Mouse (Mus musculus) erythroblast, embryonic 14.5 days (primary cell): Measurements from ENCODE around the gene Acsbg1. TPM values are rescaled to one million over a fixed set of nuclear protein-coding genes. Genes with fewer than 3 reads are reported as not detected.
A peak's percentile ranks its signal among the peaks of the same experiment; 100 is the strongest.

Experiments
- H3K27me3 ChIP-seq: 2 replicates; pipeline ENCODE4 v1.6.1; 2012; ENCODE audit warnings: inconsistent platforms; ENCODE audit not compliant: control insufficient read depth
- H3K36me3 ChIP-seq: 2 replicates; pipeline ENCODE4 v1.6.1; 2012; ENCODE audit warnings: mild to moderate bottlenecking, inconsistent platforms; ENCODE audit not compliant: control insufficient read depth
- H3K4me1 ChIP-seq: 2 replicates; pipeline ENCODE4 v1.6.1; 2012; ENCODE audit warnings: inconsistent platforms; ENCODE audit not compliant: control insufficient read depth
- H3K4me3 ChIP-seq: replicated peaks from 2 replicates; pipeline ENCODE3; 2012; ENCODE audit warnings: moderate library complexity, mild to moderate bottlenecking, inconsistent platforms
- H3K9me3 ChIP-seq: 2 replicates; pipeline ENCODE4 v1.6.1; 2012; ENCODE audit warnings: low read length, inconsistent platforms, mixed read lengths; ENCODE audit not compliant: control insufficient read depth
- GATA1 ChIP-seq: IDR thresholded peaks from 2 replicates; pipeline ENCODE4 v1.6.1; 2012; ENCODE audit warnings: low read length, inconsistent platforms, mixed read lengths
- TAL1 ChIP-seq: IDR thresholded peaks from 3 replicates; pipeline ENCODE4 v1.6.1; 2012; ENCODE audit warnings: low read length, inconsistent platforms, mixed read lengths
- polyA plus RNA-seq: library from polyadenylated mRNA; stranded (reverse); fragments of >175 nt; gene quantifications from 2 replicates; pipeline ENCODE4 v1.2.3, GENCODE M21; 2012

The Acsbg1 gene
- polyA plus RNA-seq, 1 experiment: not detected

DNA sequence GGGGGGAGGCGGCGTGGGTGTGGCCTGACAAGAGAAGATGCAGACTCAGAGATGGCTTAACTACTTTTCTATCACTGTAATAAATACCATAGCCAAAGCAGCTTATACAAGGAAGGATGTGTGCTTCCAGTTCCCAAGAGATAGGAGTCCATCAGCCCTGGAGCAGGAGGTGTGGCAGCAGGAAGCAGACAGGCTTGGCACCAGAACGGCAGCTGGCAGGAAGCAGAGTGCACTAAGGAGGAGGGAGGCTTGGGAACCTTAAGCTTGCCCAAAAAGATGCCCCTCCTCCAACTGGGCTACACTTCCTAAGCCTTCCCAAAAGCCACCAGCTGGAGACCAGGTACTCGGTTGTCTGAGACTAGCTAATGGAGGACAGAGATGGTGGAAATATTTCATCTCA is 21.2 kb upstream of the Acsbg1 start:
- H3K27me3 ChIP-seq: peaks cover 22% of the 10 kb centered on the region
- no peaks in the 10 kb centered on the region for H3K9me3 ChIP-seq
- H3K4me1 ChIP-seq: no peaks in the 10 kb centered on the region
- no peaks in the 10 kb centered on the region for H3K36me3 ChIP-seq
- no peak overlapping the region for H3K4me3 ChIP-seq
- TF ChIP-seq TAL1 (no peak), GATA1 (no peak)

DNA sequence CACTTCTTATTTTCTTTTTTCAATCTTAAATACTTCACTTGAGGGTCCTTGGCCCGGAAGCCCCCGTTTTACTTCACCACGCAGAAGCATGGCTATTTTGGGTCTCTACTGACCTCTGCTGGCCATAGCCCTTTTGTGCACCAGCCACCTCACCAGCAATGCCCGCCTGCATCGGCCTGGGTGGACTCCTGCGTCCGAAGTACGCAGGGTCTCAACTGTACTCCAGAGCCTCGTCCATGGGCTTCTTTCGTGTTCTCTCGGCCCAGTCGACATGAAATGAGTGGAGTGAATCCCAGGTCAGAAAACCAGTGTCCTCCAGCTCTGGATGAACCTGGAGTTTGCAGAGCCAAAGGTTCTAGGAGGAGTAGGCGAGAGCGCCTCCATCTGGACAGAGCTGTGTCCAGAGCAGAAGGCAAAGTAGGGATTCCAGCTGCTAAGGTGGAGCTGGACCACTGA is 14.9 kb upstream of the Acsbg1 start:
- Histone ChIP-seq H3K27me3 (peaks cover 9% of the 10 kb centered on the region), H3K4me1 (peaks cover 7% of the 10 kb centered on the region), H3K4me3 (peak overlapping the region; percentile 32), H3K9me3 (no peaks in the 10 kb centered on the region), H3K36me3 (no peaks in the 10 kb centered on the region)
- TF ChIP-seq GATA1: no peak
- TF ChIP-seq TAL1: no peak

DNA sequence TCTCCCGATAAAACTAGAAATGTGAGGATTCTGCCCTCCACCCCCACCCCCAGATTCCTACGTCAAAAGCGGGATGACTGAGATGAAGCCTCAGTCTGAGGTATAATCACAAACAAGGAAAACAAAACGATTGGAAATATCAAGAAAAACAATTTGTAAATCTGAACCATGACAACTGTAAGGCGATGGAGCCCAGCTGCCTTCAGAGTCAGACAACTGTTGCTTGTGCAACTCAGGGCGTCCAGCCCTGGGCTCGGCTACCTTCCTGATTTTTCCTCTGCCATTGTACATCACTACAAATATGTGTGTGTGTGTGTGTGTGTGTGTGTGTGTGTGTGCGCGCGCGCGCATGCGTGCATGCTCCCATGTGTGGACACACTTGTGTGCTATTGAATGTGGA is 12.2 kb upstream of the Acsbg1 start:
- H3K36me3 ChIP-seq: no peaks in the 10 kb centered on the region
- peaks cover 9% of the 10 kb centered on the region for H3K27me3 ChIP-seq
- H3K4me3 ChIP-seq: no peak overlapping the region
- peaks cover 7% of the 10 kb centered on the region for H3K4me1 ChIP-seq
- H3K9me3 ChIP-seq: no peaks in the 10 kb centered on the region
- no peak for TF ChIP-seq GATA1
- TF ChIP-seq TAL1: no peak

DNA sequence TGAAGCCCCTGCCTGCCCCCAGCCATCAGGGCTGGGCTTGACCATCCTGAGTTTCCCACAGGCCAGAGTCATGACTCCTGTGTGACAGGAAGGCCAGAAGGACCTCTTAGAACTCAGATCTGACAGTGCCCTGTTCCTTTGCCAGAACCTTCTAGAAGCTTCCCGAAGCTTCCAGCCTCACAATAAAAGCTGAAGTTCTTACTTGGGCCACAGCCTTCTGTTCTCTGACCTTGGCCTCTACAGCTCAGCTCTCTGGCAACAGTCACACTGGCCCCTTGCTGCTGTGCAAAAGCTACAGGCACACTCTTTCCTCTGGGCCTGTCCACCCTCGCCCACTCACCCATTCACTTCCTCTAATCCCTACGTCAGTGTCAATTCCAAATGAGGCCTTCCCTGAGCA is 10.3 kb upstream of the Acsbg1 start:
- Histone ChIP-seq H3K4me1 (peaks cover 5% of the 10 kb centered on the region), H3K4me3 (no peak overlapping the region), H3K9me3 (no peaks in the 10 kb centered on the region), H3K27me3 (peaks cover 2% of the 10 kb centered on the region), H3K36me3 (no peaks in the 10 kb centered on the region)
- TF ChIP-seq TAL1 (no peak), GATA1 (no peak)

DNA sequence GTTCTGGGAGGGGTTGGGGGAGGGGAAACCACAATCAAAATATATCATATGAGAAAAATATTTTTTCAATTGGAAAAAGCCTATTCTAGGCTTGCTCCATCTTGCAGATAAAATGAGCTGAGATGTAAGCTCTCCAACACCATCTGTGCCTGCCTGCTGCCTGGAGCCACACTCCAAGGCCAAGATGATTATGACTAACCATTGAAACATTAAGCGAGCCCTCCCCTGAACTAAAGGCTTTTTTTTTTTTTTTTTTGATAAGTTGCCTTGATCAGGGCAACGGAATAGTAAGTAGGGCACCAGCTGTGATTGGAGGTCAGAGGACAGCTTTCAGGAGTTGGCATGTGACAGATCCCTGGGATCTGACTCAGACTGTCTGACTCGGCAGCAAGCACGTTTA is 6.8 kb upstream of the Acsbg1 start:
- Histone ChIP-seq H3K4me1 (no peaks in the 10 kb centered on the region), H3K36me3 (no peaks in the 10 kb centered on the region), H3K4me3 (no peak overlapping the region), H3K9me3 (no peaks in the 10 kb centered on the region; the same call in 1 of the 2 replicates), H3K27me3 (no peaks in the 10 kb centered on the region)
- TF ChIP-seq TAL1 (no peak), GATA1 (no peak)

DNA sequence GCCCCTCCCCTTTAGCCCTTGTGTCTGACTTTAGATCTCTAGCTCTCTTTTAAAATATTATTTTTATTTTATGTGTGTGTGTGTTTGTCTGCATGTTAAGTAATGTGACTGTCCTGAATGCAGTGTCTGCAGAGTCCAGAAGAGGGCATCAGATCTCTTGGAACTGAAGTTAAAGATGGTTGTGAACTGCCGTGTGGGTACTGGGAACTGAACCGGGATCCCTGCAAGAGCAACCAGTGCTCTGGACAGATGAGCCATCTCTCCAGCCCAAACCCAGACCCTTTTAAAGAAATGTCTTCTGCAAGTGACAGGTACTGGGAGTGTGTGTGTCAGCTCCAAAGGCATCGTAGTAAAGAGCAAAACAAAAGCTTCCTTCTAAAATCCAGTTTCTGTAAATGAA is 4.4 kb upstream of the Acsbg1 start:
- Histone ChIP-seq H3K36me3 (no peaks in the 10 kb centered on the region), H3K4me1 (no peaks in the 10 kb centered on the region), H3K9me3 (no peaks in the 10 kb centered on the region; the same call in 1 of the 2 replicates), H3K4me3 (no peak overlapping the region), H3K27me3 (no peaks in the 10 kb centered on the region)
- TF ChIP-seq TAL1: no peak
- TF ChIP-seq GATA1: no peak

DNA sequence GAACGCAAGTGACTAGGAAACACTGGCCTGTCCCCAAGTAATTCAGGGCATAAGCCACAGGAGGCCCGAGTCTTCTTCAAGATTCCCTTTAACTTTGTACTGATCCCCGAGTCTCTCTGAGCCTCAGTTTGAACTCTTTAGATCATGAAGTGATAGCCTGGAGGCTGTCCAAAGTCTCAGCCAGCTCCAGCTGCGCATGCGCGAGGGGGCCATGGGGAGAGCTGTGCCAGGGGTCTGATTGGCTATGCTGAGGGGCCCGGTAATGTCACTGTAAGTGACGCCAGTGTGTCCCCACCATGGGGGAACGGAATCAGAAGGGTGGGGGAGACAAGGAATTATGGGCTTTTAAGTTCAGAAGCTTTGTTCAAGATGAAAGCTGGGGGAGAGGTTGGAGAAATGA is 2.7 kb upstream of the Acsbg1 start:
- Histone ChIP-seq H3K27me3 (no peaks in the 10 kb centered on the region), H3K4me3 (no peak overlapping the region), H3K36me3 (no peaks in the 10 kb centered on the region)

DNA sequence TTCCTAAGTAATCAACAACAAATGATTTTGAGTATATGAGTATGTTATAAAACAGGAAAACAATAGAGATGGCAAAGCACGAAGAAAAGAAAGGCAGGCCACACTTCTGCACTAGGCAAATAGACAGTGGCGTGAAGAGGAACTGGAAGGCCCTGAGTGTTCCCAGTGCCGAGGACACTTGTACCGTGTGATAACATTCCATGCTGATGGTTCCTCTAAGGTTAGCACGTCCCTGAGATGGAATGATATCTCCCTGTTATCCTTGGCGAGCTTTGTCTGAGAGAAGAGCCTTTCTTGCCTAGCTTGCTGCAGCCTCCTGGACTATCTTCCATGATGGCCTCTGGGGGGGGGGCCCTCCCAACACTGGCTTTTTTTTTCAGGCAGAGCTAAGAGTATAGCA is 2.9 kb downstream of the Acsbg1 start:
- no peak overlapping the region for H3K4me3 ChIP-seq
- no peak for TF ChIP-seq GATA1
- no peak for TF ChIP-seq TAL1
- H3K36me3 ChIP-seq: no peaks in the 10 kb centered on the region
- no peaks in the 10 kb centered on the region for H3K9me3 ChIP-seq
- H3K27me3 ChIP-seq: no peaks in the 10 kb centered on the region
- no peaks in the 10 kb centered on the region for H3K4me1 ChIP-seq

More for the DNA sequence above, 2.7 kb upstream of the Acsbg1 start:
- TF ChIP-seq GATA1: no peak
- no peak for TF ChIP-seq TAL1
- H3K4me1 ChIP-seq: no peaks in the 10 kb centered on the region
- H3K9me3 ChIP-seq: no peaks in the 10 kb centered on the region; the same call in 1 of the 2 replicates

DNA sequence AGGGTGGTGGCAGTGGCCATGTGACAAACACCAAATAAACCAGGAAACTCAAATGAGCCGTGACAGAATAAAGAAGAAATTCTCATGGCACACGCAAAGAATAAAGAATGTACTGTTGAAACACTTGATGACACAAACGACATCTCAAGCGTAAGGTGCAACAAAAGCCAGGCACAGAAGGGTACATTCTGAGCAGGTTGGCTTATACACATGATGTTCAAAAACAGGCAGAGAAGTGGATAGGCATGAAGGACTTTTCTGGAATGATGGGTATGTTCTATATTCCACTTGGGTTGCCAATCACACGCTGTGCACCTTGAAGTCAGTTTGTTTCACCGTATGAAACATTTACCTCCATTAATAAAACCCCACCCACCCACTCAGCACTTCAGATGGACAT is 5.3 kb downstream of the Acsbg1 start:
- TF ChIP-seq GATA1 (no peak), TAL1 (no peak)
- no peaks in the 10 kb centered on the region for H3K36me3 ChIP-seq

DNA sequence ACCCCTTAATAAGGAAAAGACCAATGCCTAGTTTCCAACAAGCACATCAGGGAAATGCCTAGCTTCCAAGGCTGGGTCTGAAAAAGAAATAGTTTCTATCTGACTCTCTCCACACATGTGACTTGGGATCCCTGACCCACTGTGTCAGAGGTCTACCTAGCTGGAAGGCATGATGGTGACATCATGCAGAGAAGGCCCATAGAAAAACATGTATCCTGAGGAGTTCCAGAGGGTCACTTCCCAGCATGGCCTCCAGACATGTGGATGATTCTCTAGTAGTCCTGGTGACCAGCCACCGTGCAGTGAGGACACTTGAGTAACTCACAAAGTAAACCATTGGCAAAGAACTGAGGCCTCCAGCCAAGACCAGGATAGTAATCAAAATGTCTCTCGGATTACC is 5.8 kb downstream of the Acsbg1 start:
- no peaks in the 10 kb centered on the region for H3K9me3 ChIP-seq
- H3K4me3 ChIP-seq: no peak overlapping the region
- no peaks in the 10 kb centered on the region for H3K4me1 ChIP-seq
- H3K27me3 ChIP-seq: no peaks in the 10 kb centered on the region
- no peak for TF ChIP-seq TAL1
- TF ChIP-seq GATA1: no peak
- no peaks in the 10 kb centered on the region for H3K36me3 ChIP-seq

More for the DNA sequence above, 5.3 kb downstream of the Acsbg1 start:
- no peaks in the 10 kb centered on the region for H3K9me3 ChIP-seq
- H3K27me3 ChIP-seq: no peaks in the 10 kb centered on the region
- H3K4me1 ChIP-seq: no peaks in the 10 kb centered on the region
- H3K4me3 ChIP-seq: no peak overlapping the region
